Mouse (Mus musculus): ENCODE results near the gene Cnfn. TPM values are rescaled to one million over a fixed set of nuclear protein-coding genes. Genes with fewer than 3 reads are reported as not detected.
A peak's percentile ranks its signal among the peaks of the same experiment; 100 is the strongest.
"Not testable (repeated sequence)": the region's sequence is repeated elsewhere in the genome, so short reads cannot be mapped to it uniquely, and the experiment has no call there.

The Cnfn gene
- polyA plus RNA-seq, 1 experiment: not detected

GRCm38 (mm10) chr7:25401551-25401950 lies 32.0 kb upstream of the Cnfn start:
- Histone ChIP-seq H3K4me3 (ENCODE audit: insufficient read depth, low read length) (no peak overlapping the region), H3K27ac (ENCODE audit: insufficient read depth, low read length) (no peak overlapping the region), H3K4me1 (ENCODE audit: control insufficient read depth, insufficient read depth, low read length) (no peaks in the 10 kb centered on the region)
- TF ChIP-seq CTCF (IDR thresholded peaks at IDR 0.05; ENCODE audit: extremely low read depth, insufficient read depth, low read length): no peak
- TF ChIP-seq POLR2A (IDR thresholded peaks at IDR 0.05; ENCODE audit: extremely low read depth, insufficient read depth, low read length): no peak

GRCm38 (mm10) chr7:25399028-25399427 lies 29.5 kb upstream of the Cnfn start:
- H3K4me3 ChIP-seq (ENCODE audit: insufficient read depth, low read length): not testable (repeated sequence)

GRCm38 (mm10) chr7:25398610-25399009 lies 29.1 kb upstream of the Cnfn start, which contains the start of gene Lipe:
Gene Lipe, minus strand, starts transcription at chr7:25398710.
- H3K27ac ChIP-seq (ENCODE audit: insufficient read depth, low read length): no peak within 1 kb of the TSS
- peaks cover 4% of the 10 kb centered on the region for H3K4me1 ChIP-seq (ENCODE audit: control insufficient read depth, insufficient read depth, low read length)
- TF ChIP-seq POLR2A (IDR thresholded peaks at IDR 0.05; ENCODE audit: extremely low read depth, insufficient read depth, low read length): no peak
- TF ChIP-seq CTCF (IDR thresholded peaks at IDR 0.05; ENCODE audit: extremely low read depth, insufficient read depth, low read length): no peak
- H3K4me3 ChIP-seq (ENCODE audit: insufficient read depth, low read length): no peak within 1 kb of the TSS

More at GRCm38 (mm10) chr7:25399028-25399427, 29.5 kb upstream of the Cnfn start:
- H3K4me1 ChIP-seq (ENCODE audit: control insufficient read depth, insufficient read depth, low read length); H3K27ac ChIP-seq (ENCODE audit: insufficient read depth, low read length): not testable (repeated sequence)

GRCm38 (mm10) chr7:25396621-25397020 lies 27.1 kb upstream of the Cnfn start:
- TF ChIP-seq POLR2A (IDR thresholded peaks at IDR 0.05; ENCODE audit: extremely low read depth, insufficient read depth, low read length): no peak
- no peak for TF ChIP-seq CTCF (IDR thresholded peaks at IDR 0.05; ENCODE audit: extremely low read depth, insufficient read depth, low read length)
- Histone ChIP-seq H3K4me3 (ENCODE audit: insufficient read depth, low read length) (peak overlapping the region; percentile 64; the same call in 1 of the 2 replicates), H3K27ac (ENCODE audit: insufficient read depth, low read length) (no peak overlapping the region), H3K4me1 (ENCODE audit: control insufficient read depth, insufficient read depth, low read length) (peaks cover 8% of the 10 kb centered on the region)

GRCm38 (mm10) chr7:25395558-25396521 lies 26.3 kb upstream of the Cnfn start:
- peak overlapping the region; percentile 64 for H3K4me3 ChIP-seq (ENCODE audit: insufficient read depth, low read length)
- H3K4me1 ChIP-seq (ENCODE audit: control insufficient read depth, insufficient read depth, low read length): peaks cover 8% of the 10 kb centered on the region
- H3K27ac ChIP-seq (ENCODE audit: insufficient read depth, low read length): peak overlapping the region; percentile 15; the same call in 1 of the 2 replicates
- TF ChIP-seq CTCF (IDR thresholded peaks at IDR 0.05; ENCODE audit: extremely low read depth, insufficient read depth, low read length) (no peak), POLR2A (IDR thresholded peaks at IDR 0.05; ENCODE audit: extremely low read depth, insufficient read depth, low read length) (0 out of 2 replicates have a peak, but pooled peaks have one; percentile 22)

GRCm38 (mm10) chr7:25395186-25395557 lies 25.6 kb upstream of the Cnfn start:
- Histone ChIP-seq H3K4me1 (ENCODE audit: control insufficient read depth, insufficient read depth, low read length) (peaks cover 8% of the 10 kb centered on the region), H3K4me3 (ENCODE audit: insufficient read depth, low read length) (peak overlapping the region; percentile 64), H3K27ac (ENCODE audit: insufficient read depth, low read length) (peak overlapping the region; percentile 15; the same call in 1 of the 2 replicates)
- TF ChIP-seq CTCF (IDR thresholded peaks at IDR 0.05; ENCODE audit: extremely low read depth, insufficient read depth, low read length) (no peak), POLR2A (IDR thresholded peaks at IDR 0.05; ENCODE audit: extremely low read depth, insufficient read depth, low read length) (peak; percentile 27; the same call in 1 of the 2 replicates)

GRCm38 (mm10) chr7:25394754-25395153 lies 25.2 kb upstream of the Cnfn start:
- Histone ChIP-seq H3K27ac (ENCODE audit: insufficient read depth, low read length) (no peak overlapping the region; the same call in 1 of the 2 replicates), H3K4me3 (ENCODE audit: insufficient read depth, low read length) (peak overlapping the region; percentile 64), H3K4me1 (ENCODE audit: control insufficient read depth, insufficient read depth, low read length) (peaks cover 8% of the 10 kb centered on the region)
- TF ChIP-seq POLR2A (IDR thresholded peaks at IDR 0.05; ENCODE audit: extremely low read depth, insufficient read depth, low read length) (no peak), CTCF (IDR thresholded peaks at IDR 0.05; ENCODE audit: extremely low read depth, insufficient read depth, low read length) (no peak)

- Histone ChIP-seq H3K4me3 (ENCODE audit: insufficient read depth, low read length) (no peak overlapping the region), H3K4me1 (ENCODE audit: control insufficient read depth, insufficient read depth, low read length) (peaks cover 8% of the 10 kb centered on the region), H3K27ac (ENCODE audit: insufficient read depth, low read length) (no peak overlapping the region)
- TF ChIP-seq POLR2A (IDR thresholded peaks at IDR 0.05; ENCODE audit: extremely low read depth, insufficient read depth, low read length) (no peak), CTCF (IDR thresholded peaks at IDR 0.05; ENCODE audit: extremely low read depth, insufficient read depth, low read length) (no peak)
These were observed 24.1 kb upstream of the Cnfn start for GRCm38 (mm10) chr7:25393451-25394210.

GRCm38 (mm10) chr7:25392851-25393250 lies 23.3 kb upstream of the Cnfn start:
- Histone ChIP-seq H3K4me3 (ENCODE audit: insufficient read depth, low read length) (no peak overlapping the region), H3K27ac (ENCODE audit: insufficient read depth, low read length) (0 out of 2 replicates have a peak overlapping the region, but pooled peaks have one; percentile 1), H3K4me1 (ENCODE audit: control insufficient read depth, insufficient read depth, low read length) (peaks cover 8% of the 10 kb centered on the region)
- TF ChIP-seq CTCF (IDR thresholded peaks at IDR 0.05; ENCODE audit: extremely low read depth, insufficient read depth, low read length) (no peak), POLR2A (IDR thresholded peaks at IDR 0.05; ENCODE audit: extremely low read depth, insufficient read depth, low read length) (no peak)
